Mouse (Mus musculus): ENCODE measurements around the gene Sphkap.

The Sphkap gene

GRCm38 (mm10) chr1:83408021-83408464 lies at the start of gene Sphkap:
Gene Sphkap (minus strand): TSS chr1:83408200.
- DNase-seq = peak; percentile 73 to 81

GRCm38 (mm10) chr1:83451291-83451690 lies 43.3 kb upstream of the Sphkap start:
- DNase-seq = peak; percentile 71 to 80

- no peak for DNase-seq
Measured at GRCm38 (mm10) chr1:83440422-83440821, 32.4 kb upstream of the Sphkap start.

GRCm38 (mm10) chr1:83433932-83434331 lies 25.9 kb upstream of the Sphkap start:
- no peak for DNase-seq

DNA sequence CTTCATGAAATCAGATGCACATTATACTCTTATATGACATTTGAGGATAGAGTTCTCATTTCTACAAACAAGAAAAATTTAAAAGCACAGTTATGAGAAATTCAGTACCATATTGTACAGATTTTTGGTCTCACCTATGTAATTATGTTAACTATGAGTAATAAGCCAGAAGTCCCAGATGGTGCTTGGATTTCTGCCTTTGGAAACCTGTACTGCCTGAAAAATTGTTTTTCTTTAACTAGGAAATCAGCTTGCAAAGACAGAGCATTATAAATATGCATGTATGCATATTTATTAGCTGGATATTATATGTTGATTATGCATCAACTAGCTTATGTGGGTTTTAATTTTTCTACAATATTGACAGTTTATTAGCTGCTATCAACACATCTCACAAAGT lies 21.9 kb upstream of the Sphkap start:
- peak in 1 of 2 experiments; percentile 38 for DNase-seq

- peak in 1 of 2 experiments; percentile 63 for DNase-seq
Measured at GRCm38 (mm10) chr1:83407616-83408015, 384 bp downstream of the Sphkap start.

GRCm38 (mm10) chr1:83406882-83407549 lies 984 bp downstream of the Sphkap start:
- peak; percentile 68 to 76 for DNase-seq

- DNase-seq = no peak
Measured at GRCm38 (mm10) chr1:83401079-83401478, 6.9 kb downstream of the Sphkap start.

DNA sequence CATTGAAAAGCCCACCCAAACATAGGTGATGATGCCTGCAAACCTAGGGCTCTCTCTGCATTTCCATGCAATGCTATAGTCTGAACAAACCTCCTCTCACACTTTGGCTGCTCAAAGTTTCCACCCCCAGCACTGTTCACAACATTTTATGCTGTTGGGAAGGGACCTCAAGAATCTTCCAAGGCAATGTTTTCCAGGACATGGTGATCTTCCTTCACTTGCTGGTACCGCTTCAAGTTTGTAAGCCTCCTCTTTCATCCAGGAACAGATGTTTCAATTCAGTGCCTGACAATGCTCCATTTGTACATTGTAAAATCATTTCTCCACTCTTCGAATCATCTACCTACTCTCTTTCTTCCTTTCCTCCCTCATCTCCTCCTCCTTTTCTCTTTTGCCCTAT lies 11.7 kb downstream of the Sphkap start:
- no peak for DNase-seq

- DNase-seq = no peak
Measured at GRCm38 (mm10) chr1:83395559-83395958, 12.4 kb downstream of the Sphkap start.

DNA sequence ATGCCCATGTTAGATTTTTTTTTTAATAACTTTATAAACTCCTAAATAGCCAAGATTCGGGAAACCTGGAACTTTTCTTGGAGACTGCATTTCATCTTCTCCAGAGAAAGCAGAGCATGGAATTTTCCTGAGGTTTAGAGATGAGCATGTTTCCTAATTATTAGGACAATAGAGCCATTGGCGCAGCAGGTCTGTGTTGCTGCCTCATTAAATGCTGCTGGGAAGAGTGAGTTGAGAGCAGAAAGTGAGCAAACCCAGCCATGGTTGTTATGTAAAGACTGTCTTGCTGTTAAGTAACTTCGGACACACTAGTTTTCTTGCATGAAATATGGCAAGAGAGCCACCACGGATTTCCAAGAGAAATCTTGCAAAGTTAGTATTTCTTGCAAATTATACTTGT lies 18.6 kb downstream of the Sphkap start:
- DNase-seq = no peak

DNA sequence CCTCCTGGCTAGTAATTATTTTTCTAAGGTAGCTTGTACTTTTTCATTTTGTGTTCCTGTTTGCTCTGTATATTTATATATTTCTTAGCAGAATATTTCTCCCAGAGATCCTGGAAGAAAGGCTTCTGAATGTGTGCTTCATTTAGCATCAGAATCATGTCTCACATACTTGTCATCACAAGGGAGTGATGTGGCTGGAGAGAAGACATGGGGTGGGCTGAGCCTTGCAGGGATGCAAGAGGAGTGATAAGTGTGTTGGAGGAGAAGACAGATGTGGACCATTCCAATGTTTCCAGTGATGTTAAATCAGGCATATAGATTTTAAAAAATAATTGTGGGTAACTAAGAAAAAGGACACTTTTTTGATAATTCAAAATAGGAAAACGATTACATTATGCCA lies 30.6 kb downstream of the Sphkap start:
- no peak for DNase-seq

DNA sequence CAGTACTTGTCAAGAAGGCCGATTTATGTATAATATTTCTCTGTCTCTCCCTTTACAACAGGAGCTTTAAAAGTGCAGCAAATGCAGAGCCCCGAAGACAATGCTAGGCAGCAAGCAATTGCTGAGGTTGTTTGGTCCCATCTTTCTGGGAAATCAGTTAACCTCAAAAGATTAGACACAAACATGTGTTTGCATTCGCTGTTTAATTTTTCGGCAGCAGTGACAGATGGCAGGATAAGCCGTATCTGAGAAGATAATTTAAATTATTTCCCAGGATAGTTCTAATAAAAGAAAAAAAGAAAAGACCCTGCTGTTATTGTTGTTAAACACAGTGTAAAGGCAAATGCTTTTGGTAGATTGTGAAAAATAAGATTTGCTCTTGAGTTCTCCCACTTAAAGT lies 41.5 kb downstream of the Sphkap start:
- DNase-seq = no peak

DNA sequence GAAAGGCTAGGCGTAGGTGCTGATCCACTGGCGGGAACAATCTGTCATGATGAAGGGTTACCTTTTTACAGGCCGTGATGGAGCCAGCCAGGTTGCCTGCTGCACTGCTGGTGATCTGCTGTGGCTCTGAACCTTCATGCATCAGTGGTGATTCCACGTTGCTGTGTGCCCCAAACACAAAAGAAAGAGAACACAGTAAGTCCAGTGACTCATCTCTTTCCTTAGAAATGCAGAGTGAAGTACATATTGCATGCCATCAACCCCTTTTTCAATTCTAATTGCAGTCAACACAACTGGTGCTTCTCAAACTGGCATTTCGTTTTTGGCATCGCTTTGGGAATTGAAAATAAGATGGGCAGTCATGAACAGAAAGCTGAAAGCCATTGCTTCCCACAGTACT lies 45.8 kb downstream of the Sphkap start:
- DNase-seq = peak; percentile 43 to 66

DNA sequence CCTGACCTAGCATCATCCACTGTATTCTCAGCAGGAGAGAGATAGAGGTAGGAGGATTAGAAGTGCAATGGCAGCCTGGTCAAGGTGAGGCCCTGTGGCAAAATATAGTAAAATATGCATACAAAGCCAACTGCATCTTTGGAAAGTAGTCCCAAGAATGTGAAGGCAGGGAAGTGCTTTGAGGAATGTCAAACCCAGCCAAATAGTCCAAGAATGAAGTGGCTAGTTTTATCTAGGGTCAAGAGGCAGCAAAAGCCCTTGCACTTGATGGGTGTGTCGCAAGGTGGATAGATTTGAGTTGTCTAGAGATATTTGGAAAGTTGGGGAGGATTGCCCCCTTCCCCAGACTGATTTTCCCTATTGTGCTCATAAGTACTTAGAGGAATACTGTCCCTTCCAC lies 61.5 kb downstream of the Sphkap start:
- DNase-seq = no peak

GRCm38 (mm10) chr1:83345572-83345971 lies 62.4 kb downstream of the Sphkap start:
- peak; percentile 10 to 30 for DNase-seq

DNA sequence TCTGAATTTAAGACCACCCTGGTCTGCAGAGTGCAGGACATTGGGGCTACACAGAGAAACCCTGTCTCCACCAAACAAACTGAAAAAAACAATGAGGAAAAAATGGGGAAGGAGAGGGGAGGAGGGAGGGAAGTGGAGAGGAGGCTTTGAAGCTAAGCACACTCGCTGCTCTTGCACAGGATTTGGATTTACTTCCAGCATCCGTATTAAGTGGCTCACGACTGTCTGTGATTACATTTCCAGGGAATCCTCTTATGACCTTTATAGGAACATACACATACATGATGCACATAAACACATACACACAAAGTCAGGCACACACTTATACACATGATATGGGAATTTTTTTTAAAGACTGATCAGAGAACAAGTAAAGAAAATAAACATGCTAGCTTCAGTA lies 62.9 kb downstream of the Sphkap start:
- DNase-seq = no peak

DNA sequence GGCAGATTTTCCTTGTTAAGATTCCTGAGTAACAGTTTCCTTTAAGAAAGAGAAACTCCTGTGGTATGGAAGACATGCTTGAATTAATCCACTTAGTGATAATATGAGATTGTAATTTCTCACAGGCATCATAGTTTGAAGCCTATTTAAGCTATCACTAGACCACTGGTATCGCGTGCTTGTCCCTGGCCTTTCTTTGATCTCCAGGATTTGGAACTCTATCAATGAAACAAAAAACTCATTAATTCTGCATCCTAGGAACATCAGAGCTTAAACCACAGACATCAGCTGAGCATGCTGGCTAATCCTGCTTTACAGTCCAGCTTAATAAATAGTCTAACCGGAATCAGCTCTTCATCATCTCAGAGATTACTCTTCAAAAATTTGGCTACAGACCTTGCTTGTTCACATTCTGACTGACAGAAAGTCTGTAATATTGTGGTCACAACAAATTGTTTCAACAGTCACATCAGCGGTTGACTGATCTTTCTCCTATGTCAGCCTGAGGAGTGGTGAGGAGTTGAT lies 65.2 kb downstream of the Sphkap start:
- DNase-seq = no peak

DNA sequence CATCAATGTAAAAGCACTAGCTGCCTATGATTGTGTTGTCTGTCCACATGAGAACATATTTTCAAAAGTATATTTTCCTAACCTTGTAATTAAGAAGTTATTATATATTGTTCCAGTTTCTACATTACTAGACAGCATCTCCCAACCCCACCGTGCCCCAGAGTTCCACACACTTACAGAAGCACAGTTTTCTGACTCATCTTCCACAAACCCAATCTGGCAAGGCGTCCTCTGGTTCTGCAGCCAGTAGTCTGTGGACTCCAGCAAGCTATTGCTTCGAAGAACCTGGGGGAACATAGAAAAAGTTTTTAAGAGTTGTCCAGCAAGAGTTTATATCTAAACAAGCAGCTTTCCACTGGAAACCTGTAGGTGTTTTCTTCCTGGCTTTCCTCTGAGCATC lies 68.6 kb downstream of the Sphkap start:
- DNase-seq = no peak

DNA sequence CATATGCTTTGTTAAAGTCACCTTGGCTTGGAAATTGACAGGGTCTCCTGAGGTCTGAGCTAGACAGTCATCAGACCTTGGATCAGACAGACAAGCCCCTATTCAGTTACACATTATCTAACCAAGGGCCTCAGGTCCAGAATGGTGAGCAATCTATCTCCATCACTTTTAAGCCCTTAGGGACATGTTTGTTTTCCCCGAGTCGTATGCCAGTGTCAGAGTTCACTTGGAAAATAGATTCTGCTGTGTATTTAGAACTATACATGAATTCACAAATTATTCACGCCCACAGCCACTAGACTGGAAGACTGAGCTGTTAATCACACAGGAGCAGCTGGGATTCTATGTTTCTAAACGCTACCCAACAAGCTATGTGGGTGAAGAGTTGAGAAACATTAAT lies 91.1 kb downstream of the Sphkap start:
- no peak for DNase-seq

DNA sequence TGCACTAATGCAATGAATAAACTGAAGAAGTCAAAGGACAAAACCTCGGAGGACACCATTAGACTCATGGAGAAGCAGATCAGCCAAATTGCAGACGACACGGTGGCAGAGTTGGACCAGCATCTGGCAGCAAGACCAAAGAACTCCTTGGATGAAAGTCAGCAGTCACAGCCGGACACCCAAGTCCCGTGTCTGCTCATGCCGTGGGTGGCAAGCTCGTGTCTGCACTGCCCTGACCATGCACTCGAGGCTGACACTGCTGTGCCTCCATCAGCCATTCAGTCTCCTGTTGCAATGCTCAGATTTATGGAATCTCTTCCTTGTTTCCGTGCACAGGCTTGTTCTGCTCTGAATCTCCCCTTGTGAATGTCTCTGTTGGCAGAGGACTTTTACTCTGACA lies 92.9 kb downstream of the Sphkap start:
- peak; percentile 29 to 66 for DNase-seq

GRCm38 (mm10) chr1:83311607-83312295 lies 96.2 kb downstream of the Sphkap start:
- DNase-seq = peak; percentile 62 to 68

- peak; percentile 45 to 57 for DNase-seq
Measured at GRCm38 (mm10) chr1:83297137-83298076, 110.6 kb downstream of the Sphkap start.

Data from cerebellum, postnatal 14 days (tissue).